Mouse (Mus musculus) small intestine, adult 2 months (tissue): ENCODE measurements around the gene Gm19684. TPM values are rescaled to one million over a fixed set of nuclear protein-coding genes. Genes with fewer than 3 reads are reported as not detected.
"Not testable (repeated sequence)": the region's sequence is repeated elsewhere in the genome, so short reads cannot be mapped to it uniquely, and the experiment has no call there.

Experiments used
- H3K27ac ChIP-seq: fragments of 200-500 bp; 2 replicates; pipeline ENCODE4 v1.5.1; 2012; ENCODE audit warnings: low read depth, low read length, control low read depth, inconsistent platforms; ENCODE audit not compliant: insufficient read depth
- H3K27me3 ChIP-seq: fragments of 200-500 bp; 2 replicates; pipeline ENCODE4 v1.6.1; 2012; ENCODE audit warnings: mild to moderate bottlenecking, moderate library complexity, low read length, inconsistent platforms; ENCODE audit not compliant: control insufficient read depth, insufficient read depth
- H3K36me3 ChIP-seq: fragments of 200-500 bp; 2 replicates; pipeline ENCODE4 v1.6.1; 2012; ENCODE audit warnings: mild to moderate bottlenecking, low read length, control low read depth, inconsistent platforms; ENCODE audit not compliant: control insufficient read depth, insufficient read depth
- H3K4me1 ChIP-seq: fragments of 200-500 bp; 2 replicates; pipeline ENCODE4 v1.6.1; 2012; ENCODE audit warnings: low read length, inconsistent platforms, mixed read lengths; ENCODE audit not compliant: control insufficient read depth, insufficient read depth, insufficient read length
- H3K4me3 ChIP-seq: fragments of 200-500 bp; 2 replicates; pipeline ENCODE4 v1.5.1; 2012; ENCODE audit warnings: low read depth, mild to moderate bottlenecking, control low read depth, inconsistent platforms, low read length, moderate library complexity
- CTCF ChIP-seq: fragments of 200-500 bp; IDR thresholded peaks from 2 replicates; pipeline ENCODE4 v1.5.1; 2012; ENCODE audit warnings: low read depth, mild to moderate bottlenecking, control low read depth, inconsistent platforms, low read length, moderate library complexity, mixed read lengths; ENCODE audit not compliant: insufficient replicate concordance, insufficient read length; ENCODE audit errors: extremely low read depth
- POLR2A ChIP-seq: fragments of 200-500 bp; IDR thresholded peaks from 2 replicates; pipeline ENCODE4 v1.6.1; 2012; ENCODE audit warnings: low read depth, mild to moderate bottlenecking, control low read depth, inconsistent platforms, low read length, moderate library complexity
- WGBS: fragments of 180-500 bp; shearing (Covaris S2); methylation state at CpG from one replicate; pipeline ENCODE4 v1.1.7; 2018; 5-methylcytosine and 5-hydroxymethylcytosine counted together
- polyA plus RNA-seq: library from polyadenylated mRNA; depleted of rRNA; stranded (reverse); fragments of >200 nt; gene quantifications from 2 replicates; pipeline ENCODE4 v1.2.3, GENCODE M21; 2012; rRNA removed

Gm19684 gene
- 0.22 and 0.27 TPM in 2 replicates for polyA plus RNA-seq

- not testable (repeated sequence) for H3K27me3 ChIP-seq, H3K4me1 ChIP-seq, H3K36me3 ChIP-seq
- 2% methylated on average over 8 of the region's 8 CpGs for WGBS
- H3K27ac ChIP-seq = peak within 1 kb of the TSS; percentile 77
- H3K4me3 ChIP-seq = peak within 1 kb of the TSS; percentile 61
- TF ChIP-seq POLR2A = peak; percentile 66; the same call in 1 of the 2 replicates
These were observed at the start of gene Gm19684 for GRCm38 (mm10) chr17:36121352-36122020. TSS of gene Gm19684 (plus strand) at chr17:36121678.

GRCm38 (mm10) chr17:36081901-36082300 is 39.6 kb upstream of the Gm19684 start:
- not testable (repeated sequence) for H3K4me1 ChIP-seq

GRCm38 (mm10) chr17:36082519-36083232 is 38.8 kb upstream of the Gm19684 start:
- not testable (repeated sequence) for H3K36me3 ChIP-seq, H3K4me1 ChIP-seq, H3K27me3 ChIP-seq, H3K27ac ChIP-seq
- peak overlapping the region; percentile 66 for H3K4me3 ChIP-seq
- WGBS = 42% methylated on average over 6 of the region's 6 CpGs

More at GRCm38 (mm10) chr17:36081901-36082300, 39.6 kb upstream of the Gm19684 start:
- not testable (repeated sequence) for H3K4me3 ChIP-seq, H3K36me3 ChIP-seq, H3K27ac ChIP-seq, H3K27me3 ChIP-seq

- no peak for TF ChIP-seq CTCF
- TF ChIP-seq POLR2A = no peak; the same call in 1 of the 2 replicates
- WGBS = under 1% methylated on average over 46 of the region's 46 CpGs
- Histone ChIP-seq H3K36me3 (peaks cover 6% of the 10 kb centered on the region; the same call in 1 of the 2 replicates), H3K27me3 (no peaks in the 10 kb centered on the region), H3K4me1 (peaks cover 2% of the 10 kb centered on the region; the same call in 1 of the 2 replicates), H3K4me3 (peak overlapping the region; percentile 66), H3K27ac (peak overlapping the region; percentile 85)
These were observed 38.1 kb upstream of the Gm19684 start for GRCm38 (mm10) chr17:36083266-36083869.

- peaks cover 2% of the 10 kb centered on the region; the same call in 1 of the 2 replicates for H3K4me1 ChIP-seq
- peak overlapping the region; percentile 66 for H3K4me3 ChIP-seq
- H3K27ac ChIP-seq = peak overlapping the region; percentile 85
- peaks cover 6% of the 10 kb centered on the region; the same call in 1 of the 2 replicates for H3K36me3 ChIP-seq
- H3K27me3 ChIP-seq = no peaks in the 10 kb centered on the region
- under 1% methylated on average over 42 of the region's 42 CpGs for WGBS
- TF ChIP-seq CTCF (no peak), POLR2A (peak; percentile 87)
These were observed 37.5 kb upstream of the Gm19684 start for GRCm38 (mm10) chr17:36083870-36084451.

GRCm38 (mm10) chr17:36085976-36086375 is 35.5 kb upstream of the Gm19684 start:
- not testable (repeated sequence) for H3K4me1 ChIP-seq, H3K27me3 ChIP-seq, H3K36me3 ChIP-seq, H3K27ac ChIP-seq, H3K4me3 ChIP-seq
- WGBS = 59% methylated on average over 1 of the region's 1 CpGs

- not testable (repeated sequence) for H3K4me3 ChIP-seq, H3K27me3 ChIP-seq, H3K36me3 ChIP-seq, H3K4me1 ChIP-seq, H3K27ac ChIP-seq
- WGBS = no CpG with 5 or more reads among the region's 2 CpGs
These were observed 29.5 kb upstream of the Gm19684 start for GRCm38 (mm10) chr17:36091933-36092332.

- not testable (repeated sequence) for H3K4me3 ChIP-seq, H3K27ac ChIP-seq, H3K4me1 ChIP-seq, H3K27me3 ChIP-seq, H3K36me3 ChIP-seq
These were observed 29.0 kb upstream of the Gm19684 start for GRCm38 (mm10) chr17:36092520-36092919.
